Mouse (Mus musculus) large intestine, adult 2 months (tissue): ENCODE results near the gene Iqcf5. TPM values are rescaled to one million over a fixed set of nuclear protein-coding genes. Genes with fewer than 3 reads are reported as not detected.
A peak's percentile ranks its signal among the peaks of the same experiment; 100 is the strongest.
"Not testable (repeated sequence)": the region's sequence is repeated elsewhere in the genome, so short reads cannot be mapped to it uniquely, and the experiment has no call there.

Experiments used
- DNase-seq: peaks from one replicate; pipeline ENCODE4 v3.0.0-alpha.2; 2012; ENCODE audit warnings: low read depth, low spot score
- WGBS: fragments of 180-500 bp; shearing (Covaris S2); methylation state at CpG from one replicate; pipeline ENCODE4 v1.1.7; 2018; 5-methylcytosine and 5-hydroxymethylcytosine counted together
- polyA plus RNA-seq: library from polyadenylated mRNA; depleted of rRNA; stranded (reverse); fragments of >200 nt; gene quantifications from 2 replicates; pipeline ENCODE4 v1.2.3, GENCODE M21; 2012

The Iqcf5 gene
- polyA plus RNA-seq, 1 experiment: not detected

GRCm38 (mm10) chr9:106480541-106480940, 33.8 kb upstream of the Iqcf5 start:
- WGBS: 90% methylated on average over 7 of the region's 7 CpGs
- DNase-seq: no peak

- DNase-seq: no peak
- WGBS: 82% methylated on average over 15 of the region's 15 CpGs
Observed at GRCm38 (mm10) chr9:106481075-106481474, 33.3 kb upstream of the Iqcf5 start.

DNA sequence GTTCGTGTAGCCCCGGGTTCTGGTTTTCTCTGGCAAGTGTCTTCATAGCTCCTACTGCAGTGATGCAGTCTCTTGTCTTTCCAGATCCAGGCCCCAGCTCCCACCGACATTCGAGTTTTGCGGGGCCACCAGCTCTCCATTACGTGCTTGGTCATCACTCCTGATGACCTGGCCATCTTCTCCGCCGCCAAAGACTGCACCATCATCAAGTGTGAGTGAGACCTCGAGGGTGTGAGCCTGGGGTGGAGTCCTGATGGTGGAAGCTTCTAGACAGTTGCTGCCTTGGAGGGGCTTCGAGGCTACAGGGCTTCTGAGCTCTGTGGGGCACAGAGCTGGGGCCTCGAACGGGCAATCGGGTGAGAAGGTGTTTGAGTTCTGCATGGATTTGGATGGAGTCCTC, 32.7 kb upstream of the Iqcf5 start:
- DNase-seq: no peak
- WGBS: 95% methylated on average over 13 of the region's 13 CpGs

DNA sequence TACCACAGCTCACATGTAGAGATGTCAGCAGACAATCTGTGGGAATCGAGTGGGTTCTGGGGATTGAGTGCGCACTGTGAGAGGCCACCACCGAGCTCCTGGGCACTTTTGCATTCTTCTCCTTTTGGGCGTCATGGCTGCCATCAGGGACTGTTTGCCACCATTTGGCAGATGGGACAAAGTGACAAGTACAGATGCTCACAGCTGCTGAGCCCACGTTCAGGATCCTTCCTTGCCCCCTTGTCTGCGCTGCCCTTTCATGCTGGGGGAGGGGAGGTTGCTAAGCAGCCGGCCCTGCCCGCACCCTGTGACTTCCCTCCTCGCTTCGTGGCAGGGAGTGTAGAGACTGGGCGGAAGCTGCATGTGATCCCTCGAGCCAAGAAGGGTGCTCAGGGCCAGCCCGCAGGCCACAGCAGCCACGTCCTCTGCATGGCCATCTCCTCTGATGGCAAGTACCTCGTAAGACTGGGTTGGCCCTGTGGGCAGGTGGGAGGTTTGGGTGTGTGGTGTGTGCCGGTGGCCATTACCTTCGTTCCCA, 31.7 kb upstream of the Iqcf5 start:
- no peak for DNase-seq
- 89% methylated on average over 17 of the region's 17 CpGs for WGBS

DNA sequence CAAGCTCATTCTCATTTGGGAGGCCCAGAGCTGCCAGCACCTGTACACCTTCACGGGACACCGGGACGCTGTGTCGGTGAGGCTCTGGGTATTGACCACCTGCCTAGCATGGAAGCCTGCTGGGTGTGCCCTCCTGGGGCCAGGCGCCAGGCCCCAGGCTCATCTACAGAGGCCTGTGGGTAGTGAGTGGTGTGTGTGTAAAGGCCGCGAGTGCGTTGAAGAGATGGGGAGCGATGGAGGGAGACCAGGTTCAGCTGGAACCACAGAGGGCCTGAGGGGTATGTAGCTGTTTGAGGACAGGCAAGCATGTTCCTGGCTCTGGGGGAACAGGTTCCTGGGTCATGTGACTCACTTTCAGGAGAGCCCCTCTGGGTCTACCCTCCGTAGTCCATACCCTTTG, 31.2 kb upstream of the Iqcf5 start:
- 95% methylated on average over 10 of the region's 10 CpGs for WGBS
- DNase-seq: no peak

- no peak for DNase-seq
- WGBS: 93% methylated on average over 17 of the region's 17 CpGs
Observed at GRCm38 (mm10) chr9:106483606-106484005, 30.8 kb upstream of the Iqcf5 start.

DNA sequence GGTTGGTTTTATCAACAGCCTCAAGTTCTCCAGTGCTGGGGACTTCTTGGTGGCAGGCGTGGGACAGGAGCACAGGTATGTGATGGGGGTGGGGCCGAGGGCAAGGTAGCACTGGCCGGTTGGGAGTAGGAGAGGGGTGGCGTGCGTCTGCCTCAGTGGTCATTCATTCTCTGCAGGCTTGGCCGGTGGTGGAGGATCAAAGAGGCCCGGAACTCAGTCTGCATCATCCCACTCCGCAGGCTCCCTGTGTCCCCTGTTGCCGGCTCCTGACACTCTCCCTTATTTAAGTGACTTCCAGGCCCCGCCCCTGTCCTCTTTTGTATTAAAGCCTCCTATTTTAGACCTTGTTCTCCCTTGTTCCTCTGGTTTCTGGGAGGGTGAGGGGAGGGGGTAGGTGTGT, 29.3 kb upstream of the Iqcf5 start:
- no peak for DNase-seq
- 88% methylated on average over 10 of the region's 10 CpGs for WGBS

DNA sequence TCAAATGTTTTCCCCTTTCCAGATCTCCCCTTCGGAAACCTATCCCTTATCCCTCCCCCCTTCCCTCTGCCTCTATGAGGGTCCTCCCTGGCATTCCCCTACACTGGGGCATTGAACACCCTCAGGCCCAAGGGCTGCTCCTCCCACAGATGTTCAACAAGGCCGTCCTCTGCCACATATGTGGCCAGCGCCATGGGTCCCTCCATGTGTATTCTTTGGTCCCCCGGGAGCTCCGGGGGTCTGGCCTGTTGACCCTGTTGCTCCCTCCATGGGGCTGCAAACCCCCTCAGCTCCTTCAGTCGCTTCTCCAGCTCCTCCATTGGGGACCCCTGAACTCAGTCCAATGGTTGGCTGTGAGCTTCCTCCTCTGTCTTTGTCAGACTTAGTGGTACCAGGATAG, 26.8 kb upstream of the Iqcf5 start:
- WGBS: 86% methylated on average over 6 of the region's 6 CpGs
- DNase-seq: not testable (repeated sequence)

GRCm38 (mm10) chr9:106499667-106500066, 14.7 kb upstream of the Iqcf5 start, which contains the start of gene Iqcf1:
Gene Iqcf1 (plus strand): TSS chr9:106499967.
- WGBS: 90% methylated on average over 6 of the region's 6 CpGs
- DNase-seq: no peak

DNA sequence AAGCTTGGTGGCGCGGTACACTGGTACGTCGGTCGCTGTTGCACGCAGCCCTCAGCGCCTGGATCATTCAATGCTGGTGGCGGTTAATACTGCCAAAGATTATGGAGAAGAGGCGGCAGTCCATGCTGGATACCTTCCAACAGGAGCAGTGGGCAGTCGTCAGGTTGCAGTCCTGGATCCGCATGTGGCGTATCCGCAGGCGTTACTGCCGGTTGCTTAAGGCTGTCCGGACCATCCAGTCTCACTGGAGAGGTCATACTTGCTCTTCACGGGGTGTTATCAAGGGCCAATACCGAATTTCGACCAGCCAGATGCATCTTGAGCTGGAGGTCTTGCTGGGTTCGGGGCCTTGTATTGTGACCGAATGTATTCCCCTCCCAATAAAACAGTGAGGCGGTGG, 12.5 kb upstream of the Iqcf5 start:
- no peak for DNase-seq
- WGBS: 85% methylated on average over 22 of the region's 22 CpGs

DNA sequence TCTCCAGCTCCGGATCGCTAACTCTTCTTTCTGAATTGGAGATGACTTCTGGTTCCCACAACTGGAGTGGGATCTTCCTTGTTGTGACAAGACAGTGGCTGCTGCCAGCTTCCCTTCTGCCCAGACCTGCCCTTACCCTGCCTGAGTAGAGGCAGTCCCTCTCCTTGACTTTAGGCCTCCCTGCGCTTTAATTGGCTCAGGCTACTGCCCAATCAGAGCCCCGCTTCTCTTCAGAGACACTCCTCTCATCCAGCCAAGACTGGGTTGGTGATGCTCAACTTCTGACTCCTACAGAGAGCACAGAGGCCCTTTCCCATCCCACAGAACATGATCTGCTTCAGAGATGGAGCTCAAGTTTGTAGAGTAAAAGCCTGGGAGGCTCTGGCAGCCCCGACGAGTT, 10.1 kb upstream of the Iqcf5 start:
- 81% methylated on average over 6 of the region's 6 CpGs for WGBS
- no peak for DNase-seq

- DNase-seq: no peak
- WGBS: 88% methylated on average over 10 of the region's 10 CpGs
Observed at GRCm38 (mm10) chr9:106509356-106509755, 5.0 kb upstream of the Iqcf5 start.

- WGBS: 48% methylated on average over 13 of the region's 13 CpGs
- no peak for DNase-seq
Observed at GRCm38 (mm10) chr9:106512729-106513450, 1.5 kb upstream of the Iqcf5 start.

DNA sequence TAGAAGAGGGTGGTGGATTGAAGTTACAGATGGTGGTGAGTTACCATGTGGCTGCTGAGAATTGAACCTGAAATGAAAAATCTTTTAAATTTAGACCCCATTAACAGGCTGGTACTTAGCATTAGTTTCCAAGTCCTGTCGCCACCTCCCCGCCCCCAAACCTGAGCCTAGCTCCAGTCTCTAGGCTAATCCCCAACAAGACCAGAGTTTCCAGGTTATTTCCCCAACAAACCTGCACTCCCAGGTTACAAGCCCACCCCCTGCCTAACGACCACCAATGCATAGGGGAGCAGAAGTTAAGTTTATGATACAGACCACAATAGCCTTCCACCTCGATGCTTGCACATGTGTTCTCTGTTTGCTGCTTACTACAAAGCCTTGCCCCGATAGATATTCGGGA, 807 bp upstream of the Iqcf5 start:
- DNase-seq: no peak
- 70% methylated on average over 6 of the region's 6 CpGs for WGBS

DNA sequence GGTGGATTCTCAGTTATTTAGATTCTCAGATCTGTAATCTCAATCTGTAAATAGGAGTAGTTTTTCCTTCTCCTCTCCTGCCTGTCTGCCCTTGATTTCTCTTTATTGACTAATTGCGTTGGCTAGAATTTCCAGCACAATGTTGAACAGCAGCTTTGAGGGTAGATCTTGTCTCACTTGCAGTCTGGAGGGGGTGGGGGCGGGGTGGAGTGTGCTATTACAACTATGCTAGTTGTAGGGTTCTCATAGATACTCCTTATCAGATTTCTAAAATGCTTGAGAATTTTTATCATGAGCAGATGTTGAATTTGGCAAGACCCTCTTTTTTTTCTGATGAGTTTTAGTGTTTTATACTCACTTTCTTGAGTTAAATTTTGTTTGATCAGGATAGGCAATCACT, 5.1 kb downstream of the Iqcf5 start:
- 29% methylated on average over 2 of the region's 2 CpGs for WGBS
- no peak for DNase-seq

DNA sequence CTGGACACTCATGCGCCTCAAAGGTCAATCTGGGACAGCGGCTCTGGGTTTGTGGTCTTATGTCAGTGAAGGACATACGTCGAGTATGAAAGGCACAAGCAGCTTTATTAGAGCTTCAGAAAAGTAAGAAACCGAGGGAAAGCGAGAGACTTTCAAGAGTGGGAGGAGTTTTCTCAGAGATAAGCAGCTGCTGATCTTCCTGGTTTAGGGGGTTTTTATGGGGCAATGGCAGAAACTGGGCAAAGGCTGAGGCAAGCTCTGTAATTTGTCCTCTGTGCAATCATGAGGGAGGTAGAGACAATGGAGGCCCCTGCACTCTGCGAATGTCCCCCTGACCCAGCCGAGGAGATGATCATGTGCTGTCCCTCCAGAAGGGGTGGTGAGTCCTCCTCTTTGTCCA, 5.5 kb downstream of the Iqcf5 start:
- no peak for DNase-seq
- 24% methylated on average over 8 of the region's 8 CpGs for WGBS

DNA sequence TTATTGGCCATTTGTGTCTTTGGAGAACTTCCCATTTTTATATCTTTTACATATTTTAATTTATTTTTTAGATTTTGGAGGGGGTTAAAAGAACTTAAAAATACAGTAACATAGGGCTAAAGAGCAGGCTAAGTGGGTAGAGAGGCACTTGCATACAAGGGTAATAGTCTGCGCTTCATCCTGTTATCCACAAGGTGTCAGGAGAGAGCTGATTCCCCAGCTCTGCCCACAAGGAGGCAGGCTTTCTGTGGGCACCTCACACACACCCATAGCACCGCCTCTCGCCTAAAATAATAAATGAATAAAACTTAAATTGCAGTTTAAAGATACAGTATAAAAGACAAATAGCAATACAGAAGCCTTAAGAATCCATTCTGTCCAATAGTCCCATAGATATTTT, 17.5 kb downstream of the Iqcf5 start:
- peak; percentile 19 for DNase-seq
- 10% methylated on average over 3 of the region's 3 CpGs for WGBS

DNA sequence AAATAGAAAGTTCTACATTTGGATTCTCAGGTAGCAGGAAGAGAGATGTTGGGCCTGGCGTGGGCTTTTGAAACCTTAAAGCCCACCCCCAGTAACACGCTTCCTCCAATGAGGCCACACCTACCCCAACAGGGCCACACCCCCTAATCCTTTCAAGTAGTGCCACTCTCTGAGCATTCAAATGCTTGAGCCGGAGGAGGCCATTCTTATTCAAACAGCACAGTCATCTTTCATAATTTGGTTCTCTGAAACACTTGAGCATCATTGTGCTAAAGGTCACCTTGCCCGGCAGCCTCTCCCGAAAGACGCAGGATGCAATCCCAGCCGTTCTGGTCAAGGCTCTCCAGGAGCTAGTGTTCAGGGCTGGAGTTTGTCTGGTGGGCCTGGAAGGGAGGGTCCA, 19.9 kb downstream of the Iqcf5 start:
- 87% methylated on average over 7 of the region's 7 CpGs for WGBS

DNA sequence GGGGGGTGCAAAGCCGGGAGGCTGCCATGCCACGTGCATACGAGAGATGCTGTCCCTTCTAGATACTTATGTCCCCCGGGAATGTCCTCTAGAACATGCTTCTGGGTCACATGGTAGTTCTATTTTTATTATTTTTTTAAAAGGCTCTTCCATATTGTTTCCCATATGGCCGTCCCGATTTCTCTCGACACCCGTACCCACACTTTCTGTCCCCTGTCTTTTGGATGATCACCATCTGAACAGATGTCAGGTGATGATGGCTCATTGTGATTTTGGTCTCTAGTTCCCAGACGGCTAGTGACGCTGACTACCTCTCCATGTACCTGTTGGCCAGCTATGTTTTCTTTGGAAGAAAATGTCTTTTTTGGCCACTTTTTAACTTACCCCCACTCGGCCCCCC, 20.6 kb downstream of the Iqcf5 start:
- WGBS: 87% methylated on average over 11 of the region's 11 CpGs
- DNase-seq: no peak

More for the DNA sequence above, 19.9 kb downstream of the Iqcf5 start:
- DNase-seq: no peak

DNA sequence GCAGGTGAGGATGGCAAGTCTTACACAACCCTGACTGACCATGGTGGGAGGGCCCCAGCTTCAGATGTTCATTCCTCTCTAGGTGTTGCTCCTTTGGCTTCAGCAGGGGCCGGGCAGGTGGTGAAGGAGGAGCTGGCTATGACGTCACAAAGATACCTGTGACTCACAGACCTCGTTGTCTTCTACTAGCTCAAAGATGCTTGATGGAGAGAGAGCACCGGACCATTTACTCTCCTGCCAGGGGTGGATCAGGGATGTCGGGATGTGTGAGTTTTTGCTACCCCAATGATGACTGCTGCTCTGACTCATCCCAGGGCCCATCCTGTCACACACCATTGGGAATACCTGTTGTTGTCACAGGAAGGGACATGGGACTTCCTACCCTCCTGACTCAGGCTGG, 47.2 kb downstream of the Iqcf5 start, which contains the start of gene Iqcf3:
Gene Iqcf3, minus strand, starts transcription at position 101 of the 400 bp plus-strand sequence.
- no peak for DNase-seq
- WGBS: 85% methylated on average over 5 of the region's 5 CpGs

DNA sequence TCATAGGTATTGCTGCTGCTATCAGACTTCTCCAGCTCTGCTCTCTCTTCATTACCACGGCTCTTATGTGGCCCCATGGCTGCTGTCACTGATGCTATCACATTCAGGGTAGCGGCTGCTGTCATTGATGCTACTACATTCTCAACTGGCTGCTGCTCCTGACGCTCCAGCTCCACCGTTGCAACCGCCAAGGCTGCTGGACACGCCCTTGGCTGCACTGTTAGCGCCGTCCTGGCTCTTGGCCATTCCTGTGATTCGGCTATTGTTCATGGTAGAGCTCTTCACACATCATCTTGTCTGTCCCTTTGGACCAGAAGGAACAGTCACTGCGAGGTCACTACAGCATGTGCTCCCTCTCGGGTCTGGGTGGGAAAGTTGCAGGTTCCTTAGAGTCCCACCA, 47.9 kb downstream of the Iqcf5 start:
- 67% methylated on average over 11 of the region's 11 CpGs for WGBS
- no peak for DNase-seq

GRCm38 (mm10) chr9:106564025-106564424, 49.7 kb downstream of the Iqcf5 start:
- DNase-seq: no peak
- 75% methylated on average over 8 of the region's 8 CpGs for WGBS
